Mouse (Mus musculus) cerebellum, postnatal 4 days (tissue): ENCODE measurements around the gene Akap2.

Experiments used
- DNase-seq, 2 experiments: peaks; one replicate each; pipeline ENCODE4 v3.0.0; 2022; ENCODE audit warnings: low spot score in 2 of 2, mixed read lengths in 1 of 2

The Akap2 gene

DNA sequence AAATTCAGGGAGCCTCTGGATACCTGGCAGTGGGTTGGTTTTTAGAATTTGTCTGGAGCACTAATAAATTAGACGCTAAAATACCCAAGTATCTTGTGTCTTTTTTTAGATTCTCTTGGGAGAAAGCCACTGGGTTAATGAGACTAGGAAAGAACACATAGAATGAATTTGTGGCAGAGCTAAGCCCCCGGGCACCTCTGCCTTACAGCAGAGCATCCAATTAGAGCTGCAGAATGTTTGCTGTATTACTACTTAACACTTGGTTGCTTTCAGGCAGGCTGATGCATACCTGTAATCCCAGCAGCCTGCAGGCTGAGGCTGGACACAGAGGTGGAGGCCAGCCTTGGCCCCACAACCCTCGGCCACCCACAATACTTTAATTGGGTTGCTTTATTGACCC is 112.3 kb downstream of the Akap2 start:
- no peak for DNase-seq

DNA sequence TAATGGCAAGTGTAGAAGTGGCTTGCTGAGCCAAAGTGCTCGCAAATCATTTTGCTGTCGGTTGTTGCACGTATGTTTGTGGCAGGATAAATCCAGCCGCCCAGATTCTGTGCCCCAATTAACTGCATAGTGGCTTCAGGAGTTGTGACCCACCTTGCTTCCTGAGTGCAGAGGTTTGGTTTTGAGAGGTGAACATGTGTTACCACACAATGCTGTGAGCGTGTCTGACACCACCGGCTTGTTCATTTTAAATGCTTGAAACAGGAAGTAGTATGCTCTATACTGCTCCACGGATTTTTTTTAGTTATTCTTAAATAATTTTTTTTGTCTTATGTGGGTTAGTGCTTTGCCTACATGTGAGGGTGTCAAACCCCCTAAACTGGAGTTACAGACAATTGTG is 114.9 kb downstream of the Akap2 start:
- no peak for DNase-seq

DNA sequence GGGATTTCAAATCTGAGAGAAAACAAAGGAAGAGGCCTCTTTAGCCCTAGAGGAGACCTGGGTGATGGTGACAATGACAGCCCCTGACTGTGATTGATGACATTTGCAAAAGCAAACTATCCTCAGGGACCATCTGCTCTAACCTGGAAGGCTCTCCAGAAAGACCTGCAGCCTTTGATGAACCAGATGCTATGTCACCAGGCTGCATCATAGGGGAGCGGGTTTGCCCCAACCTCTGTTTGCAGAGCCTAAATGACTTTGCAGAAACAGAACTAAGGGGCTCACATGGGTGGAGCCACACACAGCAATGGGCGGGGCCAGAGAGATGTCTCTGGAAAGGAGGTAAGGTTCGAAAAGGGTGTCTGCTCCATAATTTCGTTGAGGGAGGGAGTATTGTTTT is 115.6 kb downstream of the Akap2 start:
- DNase-seq, result no peak

DNA sequence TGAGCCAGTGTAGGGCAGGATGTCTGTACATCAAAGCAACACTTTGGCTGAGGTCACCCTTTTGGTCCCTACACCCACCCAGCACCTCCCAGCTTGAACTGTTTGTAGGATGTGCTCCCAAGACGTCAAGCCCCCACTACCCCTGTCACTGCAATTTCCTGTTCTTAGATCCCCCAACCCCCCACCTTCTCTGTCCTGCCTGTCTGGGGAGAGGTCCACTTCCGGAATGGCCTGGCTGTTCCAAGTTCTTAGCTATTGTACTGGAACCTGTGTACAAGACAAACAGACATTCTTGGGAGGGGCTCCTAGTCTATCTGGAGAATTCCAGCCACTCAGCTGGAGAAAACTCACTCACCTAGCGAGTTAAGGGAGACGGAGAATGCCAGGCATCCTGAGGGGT is 116.7 kb downstream of the Akap2 start:
- no peak for DNase-seq

DNA sequence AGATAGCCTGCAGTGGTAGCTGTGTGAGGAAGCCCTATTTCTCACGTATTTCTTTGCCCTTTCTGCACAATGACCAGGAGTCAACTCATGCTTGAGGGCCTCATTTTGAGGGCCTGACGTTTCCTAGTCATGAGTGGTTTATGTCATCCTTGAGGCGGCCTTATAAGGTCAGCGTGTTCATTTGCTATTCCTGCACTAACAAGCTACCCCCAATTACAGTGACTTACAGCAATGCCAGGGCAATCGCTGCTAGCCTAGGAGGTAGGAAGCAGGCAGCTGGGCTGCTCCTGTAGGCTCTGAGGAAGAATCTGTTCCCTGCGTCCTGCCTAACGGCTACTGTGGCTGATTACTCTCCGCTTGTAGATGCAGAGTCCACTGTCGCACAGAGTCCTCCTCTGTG is 119.6 kb downstream of the Akap2 start:
- no peak for DNase-seq

DNA sequence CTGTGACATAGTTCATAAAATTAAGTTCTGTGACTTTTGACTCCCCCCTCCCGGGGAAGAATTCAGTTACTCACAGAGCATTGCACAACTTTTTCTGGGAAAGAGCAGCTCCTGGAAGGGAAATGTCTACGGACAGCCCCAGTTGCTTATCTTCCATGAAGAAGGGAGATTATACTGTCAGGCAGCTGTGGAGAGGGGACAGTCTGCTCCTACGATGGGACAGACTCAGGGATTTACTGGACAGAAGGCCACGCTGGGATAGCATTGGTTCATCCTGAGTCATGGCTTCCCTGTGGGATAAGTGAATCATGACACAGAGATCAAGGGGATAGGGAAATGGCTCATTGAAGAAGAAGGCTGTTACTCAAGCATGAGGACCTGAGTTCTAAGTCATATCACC is 121.9 kb downstream of the Akap2 start:
- no peak for DNase-seq

DNA sequence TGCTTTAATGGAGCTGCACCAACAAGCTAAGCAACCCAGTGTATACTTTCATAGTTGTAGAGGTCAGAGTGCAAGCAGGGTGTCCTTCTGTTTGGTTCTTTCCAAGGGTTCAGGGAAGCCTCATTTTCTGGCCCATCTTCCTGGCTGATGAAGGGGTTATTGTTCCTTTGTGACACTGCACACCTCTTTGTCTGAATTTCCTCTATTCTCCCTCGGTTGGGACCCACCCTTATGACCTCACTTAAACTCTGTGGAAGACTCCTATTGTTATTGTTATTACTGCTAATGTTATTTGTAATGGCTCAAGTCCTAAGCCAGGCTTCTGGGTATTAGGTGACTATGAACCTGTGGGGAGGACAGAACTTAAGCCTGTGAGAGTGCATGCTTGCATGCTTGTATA is 124.5 kb downstream of the Akap2 start:
- no peak for DNase-seq

DNA sequence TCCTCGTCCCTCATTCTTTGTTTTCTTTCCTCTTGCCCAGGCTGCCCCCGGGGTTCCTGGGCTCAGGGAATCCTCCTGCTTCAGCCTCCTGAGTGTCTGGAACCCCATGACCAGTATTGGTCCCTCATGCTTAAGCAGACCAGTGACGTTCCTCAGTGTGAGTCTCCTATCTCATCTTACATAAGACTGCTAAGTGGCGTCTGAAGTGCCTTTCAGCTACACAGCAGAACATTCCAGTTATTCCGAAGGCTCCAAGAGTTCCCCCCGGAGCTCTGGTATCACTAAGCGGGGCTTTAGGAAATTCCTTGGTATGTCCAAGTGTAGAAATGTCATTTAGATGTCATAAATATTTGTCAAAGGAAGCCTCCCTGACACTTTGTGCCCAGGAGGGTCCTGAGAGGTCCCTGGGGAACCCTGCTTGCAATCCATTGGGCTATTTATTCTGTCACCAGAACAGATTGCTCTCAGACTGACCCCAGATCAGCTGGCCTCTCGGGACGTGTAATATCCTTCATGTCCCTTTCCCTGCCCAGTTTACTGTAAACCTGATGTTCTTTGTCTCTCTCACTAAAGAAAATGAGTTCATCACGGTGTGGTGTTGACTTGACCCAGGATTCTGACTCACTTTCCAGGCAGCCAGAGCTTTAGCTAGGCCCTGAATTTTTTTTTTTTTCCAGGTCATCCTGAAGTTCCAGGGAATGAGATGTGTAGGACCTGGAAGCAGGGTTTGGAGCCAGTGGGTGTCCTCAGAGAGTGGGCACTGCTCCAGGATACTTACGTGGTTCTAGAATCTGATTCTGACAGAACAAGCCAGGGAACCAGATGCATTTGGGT is 125.2 kb downstream of the Akap2 start:
- DNase-seq, result no peak

DNA sequence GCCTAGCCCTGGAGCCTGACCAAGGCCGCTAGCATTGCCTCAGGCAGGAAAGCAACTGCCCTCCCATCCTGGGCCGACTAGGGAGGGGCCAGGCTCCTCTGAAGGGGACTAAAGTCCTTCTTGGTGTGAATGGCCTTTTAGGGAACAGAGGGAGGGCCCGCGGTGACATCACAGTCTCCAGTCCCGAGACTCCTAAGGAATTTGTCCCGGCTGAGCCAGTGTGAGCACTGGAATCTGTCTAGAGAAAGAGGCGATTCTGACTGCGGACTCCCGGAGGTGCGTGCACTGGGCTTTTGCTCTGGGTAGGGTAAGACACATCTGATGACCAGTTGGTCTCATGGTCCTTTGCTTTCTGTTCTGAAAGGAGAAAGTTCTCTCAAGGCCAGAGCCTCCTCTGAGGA is 127.6 kb downstream of the Akap2 start:
- no peak for DNase-seq

DNA sequence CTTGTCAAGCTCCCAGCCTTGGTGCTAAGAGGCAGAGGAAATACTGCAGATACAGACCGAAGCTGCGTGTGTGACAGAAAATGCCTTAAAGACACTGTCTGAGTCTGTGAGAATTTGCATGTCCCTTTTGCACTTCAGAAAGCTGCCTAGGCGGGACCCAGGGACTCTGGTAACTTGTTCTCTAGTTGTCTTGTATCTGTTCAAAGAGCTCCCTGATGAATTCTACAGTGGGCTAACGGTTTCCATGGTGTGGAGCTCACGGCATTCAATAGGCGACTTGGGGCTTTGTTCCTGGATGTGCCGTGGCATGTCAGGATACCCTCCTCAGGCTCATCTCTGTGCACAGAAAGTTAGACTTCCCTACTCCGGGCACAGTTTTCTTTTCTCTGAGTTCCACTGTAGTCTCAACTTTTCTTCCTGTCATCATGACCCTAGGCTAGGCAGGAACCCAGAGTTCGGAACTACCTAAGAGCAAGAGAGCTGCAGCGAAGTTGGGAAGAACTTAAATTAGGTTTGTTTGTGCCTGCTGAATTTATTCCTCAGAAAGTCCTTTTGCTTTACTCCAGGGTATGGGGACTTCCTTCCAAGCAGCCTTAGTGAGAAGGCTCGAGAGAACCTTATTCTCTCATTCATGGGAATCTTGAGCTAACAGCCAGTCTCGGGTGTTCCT is 128.2 kb downstream of the Akap2 start:
- DNase-seq, result no peak

DNA sequence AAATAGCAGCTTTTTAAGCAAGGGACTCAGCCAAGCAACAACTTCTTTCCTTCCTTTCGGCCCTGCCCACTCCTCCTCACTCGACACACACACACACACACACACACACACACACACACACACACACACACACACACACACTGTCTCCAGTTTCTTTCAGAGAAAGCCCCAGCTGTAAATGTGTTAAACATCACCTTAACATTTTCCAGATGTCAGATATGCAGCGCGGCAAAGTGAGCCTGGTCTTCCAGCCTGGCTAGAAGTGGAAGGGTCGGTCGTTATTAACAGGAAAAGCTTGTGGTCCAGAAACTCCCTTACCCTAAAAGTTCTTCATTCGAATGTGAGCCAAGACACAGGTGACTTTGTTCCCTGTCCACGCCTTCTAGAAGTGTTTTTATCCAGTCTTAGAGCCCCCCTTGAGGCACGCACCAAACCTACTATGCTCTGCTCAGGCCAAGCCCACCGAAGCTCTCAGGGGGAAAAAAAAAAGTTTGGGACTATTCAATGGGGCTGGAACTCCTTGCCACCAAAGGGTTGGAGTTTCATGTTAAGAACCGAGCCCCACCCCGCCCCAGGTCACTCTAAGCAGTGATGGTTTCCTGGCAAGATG is 129.0 kb downstream of the Akap2 start:
- no peak for DNase-seq

DNA sequence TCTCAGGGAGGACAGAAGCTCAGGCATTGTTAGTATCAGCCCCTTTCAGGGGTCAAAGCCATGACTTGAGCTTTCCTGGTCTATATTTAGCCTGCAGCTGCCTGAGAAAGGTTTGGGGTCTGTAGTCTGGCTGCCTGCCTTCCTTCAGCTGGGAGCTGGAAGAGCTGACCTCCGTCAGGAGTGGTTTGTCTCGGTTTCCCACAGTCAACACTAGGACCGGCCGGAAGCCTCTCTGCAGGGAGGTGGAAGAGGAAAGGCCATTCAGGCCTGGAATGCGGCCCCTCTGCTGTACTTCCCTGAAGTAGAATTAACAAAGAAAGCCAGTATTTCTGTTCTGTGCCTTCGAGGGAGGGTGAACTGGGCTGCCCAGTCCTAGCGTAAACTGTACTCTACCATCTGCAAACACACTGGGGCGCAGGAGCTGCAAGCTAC is 129.6 kb downstream of the Akap2 start:
- no peak for DNase-seq

DNA sequence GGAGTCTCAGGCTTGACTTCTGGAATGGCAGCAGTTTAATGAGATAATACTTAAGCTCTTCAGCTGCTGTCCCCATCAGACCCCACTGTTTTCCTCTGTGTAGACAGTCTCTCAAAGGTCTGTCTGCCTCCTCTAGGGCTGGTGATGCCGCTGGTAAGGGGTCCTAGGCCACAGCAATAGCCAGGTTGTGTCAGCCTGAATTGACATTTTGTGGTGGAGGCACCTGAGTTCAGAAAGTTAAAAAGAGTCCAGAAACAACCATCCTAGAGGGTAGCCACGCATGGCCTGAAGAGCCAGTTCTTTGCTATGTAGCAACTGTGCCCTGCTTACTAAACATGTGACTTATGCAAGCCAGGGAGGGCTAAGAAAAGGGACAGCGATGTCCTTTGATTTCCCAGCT is 130.2 kb downstream of the Akap2 start:
- no peak for DNase-seq

DNA sequence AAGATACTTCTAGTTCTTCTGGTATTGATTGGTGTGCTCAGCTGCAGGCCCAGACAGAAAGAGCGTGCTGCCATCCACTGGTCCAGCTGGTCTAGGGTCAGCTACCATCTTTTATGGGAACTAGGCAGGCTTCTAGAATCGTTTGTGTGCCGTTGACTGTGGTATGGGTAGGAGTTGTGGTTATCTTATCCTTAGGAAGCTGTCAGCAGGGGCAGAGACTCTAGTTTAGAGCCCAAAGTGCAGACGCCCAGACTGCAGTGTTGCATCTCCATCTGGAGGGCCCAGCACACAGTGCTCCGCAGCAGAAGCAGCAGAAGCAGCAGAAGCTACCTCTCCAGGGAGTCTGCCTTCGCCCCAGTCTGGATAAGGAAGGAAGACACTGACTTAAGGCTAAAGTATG is 132.0 kb downstream of the Akap2 start:
- DNase-seq, result no peak

DNA sequence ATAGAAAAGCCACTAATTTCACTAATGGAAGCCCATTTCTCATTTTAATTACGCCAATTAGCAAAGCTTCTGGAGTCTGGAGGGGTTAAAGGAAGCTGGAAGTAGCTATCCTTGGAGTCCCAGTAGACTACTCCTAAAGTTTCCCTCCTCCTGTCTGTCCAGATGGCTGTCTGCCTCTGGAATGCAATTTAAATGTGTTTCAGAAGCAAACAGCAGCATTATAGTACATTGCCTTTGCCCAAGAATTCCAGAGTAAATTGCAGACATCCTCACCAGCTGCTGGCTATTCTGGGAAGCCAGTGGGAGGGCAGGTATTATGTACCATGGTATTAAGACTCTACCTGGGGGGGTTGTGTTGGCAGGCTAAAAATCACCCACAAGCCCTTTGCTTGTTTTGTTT is 134.3 kb downstream of the Akap2 start:
- DNase-seq, result no peak

DNA sequence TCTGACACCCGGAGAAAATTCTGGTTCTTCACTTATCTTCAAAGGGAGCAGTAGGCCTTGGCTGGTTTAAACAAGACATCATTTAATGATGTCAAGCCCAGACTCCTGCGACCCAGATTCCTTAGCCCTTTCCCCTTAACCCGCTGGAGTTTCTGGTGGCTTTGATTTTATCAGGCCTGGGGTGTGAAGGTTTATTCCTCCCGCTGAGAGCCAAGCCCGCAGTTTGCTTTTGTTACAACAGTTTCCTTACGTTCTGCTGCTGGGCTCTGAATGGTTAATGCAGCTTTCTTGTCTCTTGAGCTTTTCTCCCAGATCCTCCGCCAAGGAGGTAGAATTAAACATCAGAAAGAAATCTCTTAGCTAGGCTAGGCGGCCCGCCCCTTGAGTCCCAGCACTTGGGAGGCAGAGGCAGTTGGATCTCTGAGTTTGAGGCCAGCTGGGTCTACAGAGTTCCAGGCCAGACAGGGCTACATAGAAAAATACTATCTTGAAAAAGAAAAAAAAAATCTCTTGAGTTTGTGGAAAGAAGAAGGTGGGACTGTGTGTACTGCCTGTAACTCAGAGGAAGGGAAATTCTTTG is 135.1 kb downstream of the Akap2 start:
- no peak for DNase-seq

DNA sequence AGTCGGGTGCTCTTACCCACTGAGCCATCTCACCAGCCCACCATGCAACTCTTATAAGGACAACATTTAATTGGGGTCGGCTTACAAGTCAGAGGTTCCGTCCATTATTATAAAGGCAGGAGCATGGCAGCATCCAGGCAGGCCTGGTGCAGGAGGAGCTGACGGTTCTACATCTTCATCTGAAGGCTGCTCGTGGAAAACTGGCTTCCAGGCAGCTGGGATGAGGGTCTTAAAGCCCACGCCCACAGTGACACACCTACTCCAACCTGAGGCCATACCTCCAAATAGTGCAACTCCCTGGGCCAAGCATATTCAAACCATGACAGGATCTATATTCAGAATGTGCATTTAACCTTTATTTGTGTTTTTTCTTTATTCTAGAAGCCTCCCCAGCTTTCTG is 136.7 kb downstream of the Akap2 start:
- DNase-seq, result no peak

DNA sequence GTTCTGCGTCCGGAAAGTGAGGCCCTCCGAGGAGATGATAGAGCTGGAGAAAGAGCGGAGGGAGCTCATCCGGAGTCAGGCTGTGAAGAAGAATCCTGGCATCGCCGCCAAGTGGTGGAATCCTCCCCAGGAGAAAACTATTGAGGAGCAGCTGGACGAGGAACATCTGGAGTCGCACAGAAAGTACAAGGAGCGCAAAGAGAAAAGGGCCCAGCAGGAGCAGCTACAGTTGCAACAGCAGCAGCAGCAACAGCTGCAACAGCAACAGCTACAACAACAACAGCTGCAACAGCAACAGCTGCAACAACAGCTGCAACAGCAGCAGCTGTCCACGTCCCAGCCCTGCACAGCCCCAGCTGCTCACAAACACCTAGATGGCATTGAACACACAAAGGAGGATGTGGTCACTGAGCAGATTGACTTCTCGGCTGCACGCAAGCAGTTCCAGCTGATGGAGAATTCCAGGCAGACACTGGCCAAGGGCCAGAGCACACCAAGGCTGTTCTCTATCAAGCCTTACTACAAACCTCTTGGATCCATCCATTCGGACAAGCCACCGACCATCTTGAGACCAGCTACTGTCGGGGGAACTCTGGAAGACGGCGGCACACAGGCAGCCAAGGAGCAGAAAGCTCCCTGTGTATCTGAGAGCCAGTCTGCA is 138.0 kb downstream of the Akap2 start:
- DNase-seq, result no peak

DNA sequence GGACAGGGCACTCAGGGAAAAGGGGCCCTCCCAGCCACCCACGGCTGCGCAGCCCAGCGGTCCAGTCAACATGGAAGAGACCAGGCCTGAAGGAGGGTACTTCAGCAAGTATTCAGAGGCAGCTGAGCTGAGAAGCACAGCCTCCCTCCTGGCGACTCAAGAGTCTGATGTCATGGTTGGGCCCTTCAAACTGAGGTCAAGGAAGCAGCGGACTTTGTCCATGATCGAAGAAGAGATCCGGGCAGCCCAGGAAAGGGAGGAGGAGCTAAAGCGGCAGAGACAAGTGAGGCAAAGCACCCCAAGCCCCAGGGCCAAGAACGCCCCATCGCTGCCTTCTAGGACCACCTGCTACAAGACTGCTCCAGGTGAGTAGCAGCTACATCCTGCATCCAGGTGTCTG is 139.2 kb downstream of the Akap2 start:
- no peak for DNase-seq

DNA sequence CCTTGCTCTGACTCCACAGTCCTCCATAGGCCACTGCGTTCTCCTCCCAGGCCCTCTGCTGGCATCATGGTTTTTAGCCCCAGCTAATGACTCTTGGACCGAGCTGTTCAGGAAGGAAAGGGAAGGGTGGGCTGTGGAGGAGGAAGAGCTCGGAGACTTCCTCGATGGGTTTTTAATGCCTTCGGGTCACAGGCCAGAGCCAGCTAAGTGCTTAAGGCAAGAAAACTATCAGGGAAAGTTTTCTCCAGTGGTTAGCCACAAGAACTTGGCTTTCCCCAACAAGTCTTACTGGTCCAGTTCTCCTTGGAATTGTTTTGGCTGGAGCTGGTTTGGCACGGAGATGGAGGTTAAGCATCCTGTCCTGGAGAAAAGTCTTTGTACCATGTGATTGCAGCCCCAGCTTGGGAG is 142.8 kb downstream of the Akap2 start:
- no peak for DNase-seq

DNA sequence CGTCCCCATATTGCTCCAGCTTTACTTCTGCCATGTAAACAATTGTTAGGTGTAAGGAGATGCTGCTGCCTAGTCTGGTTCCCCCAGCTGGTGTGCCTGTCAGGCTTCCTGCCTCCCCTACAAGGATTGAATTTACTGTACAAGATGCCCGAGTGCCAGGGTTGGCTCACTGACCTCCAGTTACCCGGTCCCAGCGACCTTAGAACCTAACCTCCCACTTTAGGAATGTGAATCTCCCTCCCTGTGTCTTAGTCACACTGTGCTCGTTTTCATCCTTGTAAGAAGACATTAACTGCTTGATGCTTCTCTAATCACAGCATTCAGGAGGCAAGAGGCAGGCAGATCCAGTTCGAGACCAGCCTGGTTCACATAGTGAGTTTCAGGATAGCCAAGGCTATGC is 143.7 kb downstream of the Akap2 start:
- DNase-seq, result no peak

DNA sequence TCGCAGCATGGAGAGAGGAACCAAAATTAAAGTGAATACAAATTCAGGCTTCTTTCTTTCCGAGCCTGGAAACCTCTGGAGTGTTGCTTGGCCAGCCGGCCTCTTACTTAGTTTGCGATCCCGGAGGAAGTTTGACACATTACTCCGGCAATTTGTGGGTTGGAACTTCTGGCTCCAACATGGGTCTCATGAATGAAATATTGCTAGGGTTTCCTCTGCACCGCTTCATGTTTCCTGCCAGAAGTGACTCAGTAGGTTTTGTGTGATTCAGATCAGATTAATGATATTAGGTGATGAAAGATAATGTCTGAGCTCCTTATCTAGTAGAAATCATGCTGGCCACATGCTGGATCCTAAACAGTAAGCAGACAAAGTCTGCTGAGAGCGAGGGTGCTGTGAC is 144.4 kb downstream of the Akap2 start:
- DNase-seq, result no peak
